Mouse (Mus musculus): ENCODE data around the gene Prep. TPM values are rescaled to one million over a fixed set of nuclear protein-coding genes. Genes with fewer than 3 reads are reported as not detected.

Prep gene
- total RNA-seq (2021) (10 to 100 TPM; 12.1 to 13.8 TPM), polyA plus RNA-seq (2012; rRNA removed) (7.9 and 11.8 TPM in 2 replicates)
- long read RNA-seq, full-length matches to known transcripts = 48 of 52 reads
- long read RNA-seq, partial matches to known transcripts = 1 of 52 reads
- long read RNA-seq, other reads (novel, unspliced or antisense) = 3 of 52 reads

GRCm38 (mm10) chr10:45066931-45067308, at the start of gene Prep:
Prep (plus strand) TSS chr10:45067203.
- no peaks in the 10 kb centered on the region for H3K27me3 ChIP-seq (ENCODE audit: control insufficient read depth, insufficient read depth, low read length)
- H3K27ac ChIP-seq = peak within 1 kb of the TSS; percentile 83
- TF ChIP-seq POLR2A (IDR thresholded peaks at IDR 0.05; ENCODE audit: insufficient read depth, low read depth, low read length) (no peak; the same call in 1 of the 2 replicates), EP300 (IDR thresholded peaks at IDR 0.05; ENCODE audit: insufficient read depth, low read depth, low read length) (0 out of 2 replicates have a peak, but pooled peaks have one; percentile 14), CTCF (IDR thresholded peaks at IDR 0.05) (peak; percentile 79)
- WGBS = 1% methylated on average over 56 of the region's 57 CpGs
- H3K4me1 ChIP-seq (ENCODE audit: control insufficient read depth, insufficient read depth, low read length) = peaks cover 6% of the 10 kb centered on the region
- H3K4me3 ChIP-seq = peak within 1 kb of the TSS; percentile 79
- intact Hi-C loops (cut with DNase I) = loop anchor here (10.0 kb wide), 2 partner anchors 542 to 1532 kb away; partner anchors contain the start of gene Prdm1
- H3K36me3 ChIP-seq (ENCODE audit: control insufficient read depth, insufficient read depth, low read length) = no peaks in the 10 kb centered on the region; the same call in 1 of the 2 replicates
- DNase-seq = peak; percentile 96 to 97
- no peaks in the 10 kb centered on the region for H3K79me2 ChIP-seq (replicated peaks; ENCODE audit: control insufficient read depth, insufficient read depth, low read length)
- peak within 1 kb of the TSS; percentile 94 for H3K9ac ChIP-seq (ENCODE audit: low read depth, low read length)

GRCm38 (mm10) chr10:45017352-45017751, 49.7 kb upstream of the Prep start:
- 87% methylated on average over 13 of the region's 13 CpGs for WGBS

GRCm38 (mm10) chr10:45017851-45018250, 49.2 kb upstream of the Prep start:
- intact Hi-C loops (cut with DNase I) = no loop called here
- WGBS = 84% methylated on average over 10 of the region's 10 CpGs
- Histone ChIP-seq H3K27ac (no peak overlapping the region), H3K9ac (ENCODE audit: low read depth, low read length) (no peak overlapping the region), H3K79me2 (replicated peaks; ENCODE audit: control insufficient read depth, insufficient read depth, low read length) (no peaks in the 10 kb centered on the region), H3K4me1 (ENCODE audit: control insufficient read depth, insufficient read depth, low read length) (no peaks in the 10 kb centered on the region), H3K4me3 (no peak overlapping the region), H3K36me3 (ENCODE audit: control insufficient read depth, insufficient read depth, low read length) (no peaks in the 10 kb centered on the region), H3K27me3 (ENCODE audit: control insufficient read depth, insufficient read depth, low read length) (no peaks in the 10 kb centered on the region)
- no peak for DNase-seq
- no peak for TF ChIP-seq CTCF (IDR thresholded peaks at IDR 0.05)

More at GRCm38 (mm10) chr10:45017352-45017751, 49.7 kb upstream of the Prep start:
- no peak for DNase-seq
- Histone ChIP-seq H3K27ac (no peak overlapping the region), H3K36me3 (ENCODE audit: control insufficient read depth, insufficient read depth, low read length) (no peaks in the 10 kb centered on the region), H3K9ac (ENCODE audit: low read depth, low read length) (no peak overlapping the region), H3K27me3 (ENCODE audit: control insufficient read depth, insufficient read depth, low read length) (no peaks in the 10 kb centered on the region), H3K79me2 (replicated peaks; ENCODE audit: control insufficient read depth, insufficient read depth, low read length) (no peaks in the 10 kb centered on the region), H3K4me3 (no peak overlapping the region), H3K4me1 (ENCODE audit: control insufficient read depth, insufficient read depth, low read length) (no peaks in the 10 kb centered on the region)
- no peak for TF ChIP-seq POLR2A (IDR thresholded peaks at IDR 0.05; ENCODE audit: insufficient read depth, low read depth, low read length)
- TF ChIP-seq EP300 (IDR thresholded peaks at IDR 0.05; ENCODE audit: insufficient read depth, low read depth, low read length) = no peak
- no peak for TF ChIP-seq CTCF (IDR thresholded peaks at IDR 0.05)
- intact Hi-C loops (cut with DNase I) = no loop called here

DNA sequence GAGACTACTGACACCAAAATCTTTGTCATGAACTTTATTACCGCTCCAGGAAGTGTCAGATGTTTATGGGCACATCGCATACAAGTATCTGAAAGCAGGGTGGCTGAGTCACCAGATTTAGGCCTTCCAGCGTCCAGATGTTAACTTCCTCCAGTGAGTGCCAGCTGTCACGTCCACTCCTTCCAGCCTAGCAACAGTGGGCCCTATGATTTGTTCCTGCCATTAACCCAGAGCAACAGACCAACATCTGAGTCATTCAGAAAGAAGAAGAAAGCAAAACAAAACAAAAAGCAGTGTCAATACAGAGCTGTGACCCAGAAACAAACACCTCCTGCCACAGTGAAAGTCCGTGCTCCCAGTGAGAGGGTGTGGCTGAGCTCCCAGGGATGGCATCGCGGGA, 47.6 kb upstream of the Prep start:
- H3K27ac ChIP-seq = no peak overlapping the region
- no peaks in the 10 kb centered on the region for H3K4me1 ChIP-seq (ENCODE audit: control insufficient read depth, insufficient read depth, low read length)
- H3K27me3 ChIP-seq (ENCODE audit: control insufficient read depth, insufficient read depth, low read length) = no peaks in the 10 kb centered on the region
- no peaks in the 10 kb centered on the region for H3K79me2 ChIP-seq (replicated peaks; ENCODE audit: control insufficient read depth, insufficient read depth, low read length)
- TF ChIP-seq EP300 (IDR thresholded peaks at IDR 0.05; ENCODE audit: insufficient read depth, low read depth, low read length) = no peak
- no peak for TF ChIP-seq POLR2A (IDR thresholded peaks at IDR 0.05; ENCODE audit: insufficient read depth, low read depth, low read length)
- no peak for TF ChIP-seq CTCF (IDR thresholded peaks at IDR 0.05)
- WGBS = 65% methylated on average over 7 of the region's 7 CpGs
- no peak overlapping the region for H3K9ac ChIP-seq (ENCODE audit: low read depth, low read length)
- DNase-seq = peak in 1 of 2 experiments; percentile 29
- no peaks in the 10 kb centered on the region for H3K36me3 ChIP-seq (ENCODE audit: control insufficient read depth, insufficient read depth, low read length)
- no peak overlapping the region for H3K4me3 ChIP-seq
- intact Hi-C loops (cut with DNase I) = no loop called here

DNA sequence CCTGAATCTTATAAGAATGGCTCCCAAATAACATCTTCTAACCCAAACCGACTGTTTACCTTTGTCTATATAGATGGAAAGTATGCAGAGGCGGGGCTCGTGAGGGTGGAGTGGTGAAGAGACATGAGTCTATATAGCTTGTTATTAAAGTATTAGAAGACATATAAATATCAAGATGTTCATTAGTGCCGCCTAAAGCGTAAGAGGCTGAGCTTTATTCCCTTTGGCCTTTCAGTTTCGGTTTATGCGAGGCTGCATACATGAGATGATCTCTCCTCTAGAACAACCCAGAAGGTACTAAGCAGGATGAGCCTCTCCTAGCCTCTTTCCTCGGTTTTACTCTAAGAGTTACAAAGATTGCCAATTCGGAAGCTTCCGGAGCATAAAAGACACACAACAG, 47.2 kb upstream of the Prep start:
- no peaks in the 10 kb centered on the region for H3K27me3 ChIP-seq (ENCODE audit: control insufficient read depth, insufficient read depth, low read length)
- no peak for DNase-seq
- no peak overlapping the region for H3K4me3 ChIP-seq
- no peak overlapping the region for H3K27ac ChIP-seq
- H3K4me1 ChIP-seq (ENCODE audit: control insufficient read depth, insufficient read depth, low read length) = no peaks in the 10 kb centered on the region
- no peaks in the 10 kb centered on the region for H3K36me3 ChIP-seq (ENCODE audit: control insufficient read depth, insufficient read depth, low read length)
- no peak overlapping the region for H3K9ac ChIP-seq (ENCODE audit: low read depth, low read length)
- intact Hi-C loops (cut with DNase I) = no loop called here
- TF ChIP-seq POLR2A (IDR thresholded peaks at IDR 0.05; ENCODE audit: insufficient read depth, low read depth, low read length) (no peak), CTCF (IDR thresholded peaks at IDR 0.05) (no peak), EP300 (IDR thresholded peaks at IDR 0.05; ENCODE audit: insufficient read depth, low read depth, low read length) (no peak)
- 87% methylated on average over 10 of the region's 10 CpGs for WGBS
- no peaks in the 10 kb centered on the region for H3K79me2 ChIP-seq (replicated peaks; ENCODE audit: control insufficient read depth, insufficient read depth, low read length)

GRCm38 (mm10) chr10:45020291-45020690, 46.7 kb upstream of the Prep start:
- H3K9ac ChIP-seq (ENCODE audit: low read depth, low read length) = no peak overlapping the region
- intact Hi-C loops (cut with DNase I) = no loop called here
- H3K4me3 ChIP-seq = no peak overlapping the region
- no peaks in the 10 kb centered on the region for H3K36me3 ChIP-seq (ENCODE audit: control insufficient read depth, insufficient read depth, low read length)
- WGBS = 88% methylated on average over 10 of the region's 10 CpGs
- no peaks in the 10 kb centered on the region for H3K79me2 ChIP-seq (replicated peaks; ENCODE audit: control insufficient read depth, insufficient read depth, low read length)
- TF ChIP-seq CTCF (IDR thresholded peaks at IDR 0.05) (no peak), POLR2A (IDR thresholded peaks at IDR 0.05; ENCODE audit: insufficient read depth, low read depth, low read length) (no peak), EP300 (IDR thresholded peaks at IDR 0.05; ENCODE audit: insufficient read depth, low read depth, low read length) (no peak)
- no peak overlapping the region for H3K27ac ChIP-seq
- DNase-seq = no peak
- H3K4me1 ChIP-seq (ENCODE audit: control insufficient read depth, insufficient read depth, low read length) = no peaks in the 10 kb centered on the region
- H3K27me3 ChIP-seq (ENCODE audit: control insufficient read depth, insufficient read depth, low read length) = no peaks in the 10 kb centered on the region

All from heart, adult 2 months (tissue).